Mouse (Mus musculus) E14TG2a.4 (cell line): ENCODE measurements around the gene Rpl35a.

Experiments
- CTCF ChIP-seq: conservative IDR thresholded peaks from 2 replicates; pipeline ENCODE4 v1.5.1; 2014; ENCODE audit warnings: low read length
- POU5F1 ChIP-seq: IDR thresholded peaks from 2 replicates; pipeline ENCODE4 v1.6.1; 2014; ENCODE audit warnings: low read length, borderline replicate concordance

- no peak for TF ChIP-seq CTCF
- no peak for TF ChIP-seq POU5F1
Observed at GRCm38 (mm10) chr16:33062682-33063131, 6.5 kb downstream of the Rpl35a start.
